ENCODE assay signal across 8 mouse cellular contexts in the genomic region with DNA sequence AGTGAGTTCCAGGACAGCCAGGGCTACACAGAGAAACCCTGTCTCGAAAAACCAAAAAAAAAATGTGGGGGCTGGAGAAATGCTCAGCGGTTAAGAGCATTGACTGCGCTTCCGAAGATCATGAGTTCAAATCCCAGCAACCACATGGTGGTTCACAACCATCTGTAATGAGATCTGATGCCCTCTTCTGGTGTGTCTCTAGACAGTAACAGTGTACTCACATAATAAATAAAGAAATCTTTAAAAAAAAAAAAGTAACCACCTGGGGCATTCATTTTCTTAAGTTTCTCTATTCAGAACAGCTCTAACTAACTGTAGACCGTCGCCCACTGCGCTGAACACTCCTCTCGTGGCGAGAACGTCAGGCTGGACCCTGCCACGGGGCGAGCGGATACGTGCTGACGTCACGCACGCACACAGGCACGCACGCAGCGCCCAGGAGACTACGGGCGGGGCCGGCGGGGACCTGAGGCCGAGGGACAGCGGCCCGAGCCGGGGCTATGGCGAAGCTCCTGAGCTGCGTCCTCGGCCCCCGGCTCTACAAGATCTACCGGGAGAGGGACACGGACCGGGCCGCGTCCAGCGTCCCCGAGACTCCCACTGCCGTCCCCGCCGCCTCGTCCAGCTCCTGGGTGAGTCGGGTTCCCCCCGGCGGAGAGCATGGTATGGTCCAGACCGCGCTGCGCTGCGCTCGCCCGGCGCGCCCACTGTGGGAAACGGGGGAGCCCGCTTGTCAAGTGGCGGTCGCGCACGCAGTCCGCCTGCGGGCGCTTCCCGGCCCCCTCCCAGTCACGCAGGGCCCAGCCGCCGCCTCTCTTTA. TPM values are rescaled to one million over a fixed set of nuclear protein-coding genes. Genes with fewer than 3 reads are reported as not detected.
DNase-seq lines count a peak whose midpoint lies in the region; ATAC-seq and TF ChIP-seq lines count a peak whose summit lies in the region.

Gene Abhd16a, plus strand, starts transcription at position 439 of the 820 bp plus-strand sequence.

- peak within 1 kb of the TSS; percentile 89 for H3K9ac ChIP-seq in heart, embryonic 12.5 days
- peak within 1 kb of the TSS; percentile 93 for H3K9ac ChIP-seq in kidney, postnatal 0 days (ENCODE audit: low read depth, low read length)
- peak within 1 kb of the TSS; percentile 94 for H3K9ac ChIP-seq in liver, embryonic 11.5 days (ENCODE audit: low read depth, low read length)
- peak within 1 kb of the TSS; percentile 77 for H3K9ac ChIP-seq in stomach, embryonic 14.5 days (replicated peaks; ENCODE audit: low read depth, low read length)

- peak; percentile 90 for TF ChIP-seq POLR2A in brain, embryonic 14.5 days (IDR thresholded peaks at IDR 0.05; ENCODE audit: borderline replicate concordance, extremely low read depth, insufficient read depth, insufficient read length, poor library complexity, severe bottlenecking)

- DNase-seq in brain, embryonic 14.5 days (ENCODE audit: low read depth) = peak; percentile 97
- DNase-seq in kidney, postnatal 0 days (ENCODE audit: low spot score) = peak; percentile 96
- peak; percentile 93 for DNase-seq in liver, embryonic 11.5 days (ENCODE audit: low spot score)
- DNase-seq in naive thymus-derived CD4-positive, alpha-beta T cell, adult 2 months (ENCODE audit: low read depth) = peak; percentile 97

- peaks cover 17% of the 10 kb centered on the region for H3K79me2 ChIP-seq in C2C12 (ENCODE audit: control insufficient read depth, insufficient read depth)

- H3ac ChIP-seq in C2C12 (ENCODE audit: control insufficient read depth, insufficient read length, low read depth) = peak within 1 kb of the TSS; percentile 99

- no peak for TF ChIP-seq CTCF in C2C12 (IDR thresholded peaks at IDR 0.05; ENCODE audit: control insufficient read depth, insufficient read depth, insufficient read length)
- no peak for TF ChIP-seq CTCF in brain, embryonic 14.5 days (IDR thresholded peaks at IDR 0.05; ENCODE audit: borderline replicate concordance, extremely low read depth, insufficient read depth, insufficient read length)
- TF ChIP-seq CTCF in kidney, postnatal 0 days (IDR thresholded peaks at IDR 0.05; ENCODE audit: low read depth) = 0 out of 2 replicates have a peak, but pooled peaks have one; percentile 32

- peak within 1 kb of the TSS; percentile 57 for H3K4me3 ChIP-seq in C2C12 (ENCODE audit: insufficient read depth, poor library complexity, severe bottlenecking)
- H3K4me3 ChIP-seq in erythroblast, embryonic 14.5 days (replicated peaks) = peak within 1 kb of the TSS; percentile 89
- peak within 1 kb of the TSS; percentile 71 for H3K4me3 ChIP-seq in heart, embryonic 12.5 days
- H3K4me3 ChIP-seq in kidney, postnatal 0 days (replicated peaks; ENCODE audit: low read depth, low read length) = peak within 1 kb of the TSS; percentile 62
- peak within 1 kb of the TSS; percentile 72 for H3K4me3 ChIP-seq in liver, embryonic 11.5 days (ENCODE audit: low read depth, low read length)
- H3K4me3 ChIP-seq in stomach, embryonic 14.5 days (ENCODE audit: low read depth, low read length) = peak within 1 kb of the TSS; percentile 54

- H3K27me3 ChIP-seq in C2C12 (ENCODE audit: control insufficient read depth, insufficient read depth, insufficient read length) = no peaks in the 10 kb centered on the region
- H3K27me3 ChIP-seq in erythroblast, embryonic 14.5 days (ENCODE audit: control insufficient read depth) = no peaks in the 10 kb centered on the region
- no peaks in the 10 kb centered on the region for H3K27me3 ChIP-seq in heart, embryonic 12.5 days (replicated peaks)
- no peaks in the 10 kb centered on the region for H3K27me3 ChIP-seq in kidney, postnatal 0 days (ENCODE audit: insufficient read depth, low read length)
- no peaks in the 10 kb centered on the region for H3K27me3 ChIP-seq in liver, embryonic 11.5 days (replicated peaks; ENCODE audit: control insufficient read depth, insufficient read depth, low read length)
- no peaks in the 10 kb centered on the region for H3K27me3 ChIP-seq in stomach, embryonic 14.5 days (ENCODE audit: control insufficient read depth, insufficient read depth, low read length)

- H3K79me3 ChIP-seq in C2C12 (ENCODE audit: low read depth) = peaks cover 3% of the 10 kb centered on the region

- H3K9me3 ChIP-seq in erythroblast, embryonic 14.5 days (ENCODE audit: control insufficient read depth, low read length) = no peaks in the 10 kb centered on the region
- no peaks in the 10 kb centered on the region for H3K9me3 ChIP-seq in heart, embryonic 12.5 days (replicated peaks)
- H3K9me3 ChIP-seq in kidney, postnatal 0 days (replicated peaks; ENCODE audit: low read length) = no peaks in the 10 kb centered on the region
- H3K9me3 ChIP-seq in liver, embryonic 11.5 days (ENCODE audit: control insufficient read depth, low read length) = no peaks in the 10 kb centered on the region
- H3K9me3 ChIP-seq in stomach, embryonic 14.5 days (ENCODE audit: control insufficient read depth, low read depth, low read length) = no peaks in the 10 kb centered on the region

- peak; percentile 97 for ATAC-seq in heart, embryonic 12.5 days (ENCODE audit: insufficient number of reproducible peaks, low FRiP score)
- ATAC-seq in kidney, postnatal 0 days (replicated peaks; ENCODE audit: low FRiP score, low read depth) = peak; percentile 94
- ATAC-seq in liver, embryonic 11.5 days (replicated peaks; ENCODE audit: low FRiP score) = peak; percentile 96
- ATAC-seq in stomach, embryonic 14.5 days (ENCODE audit: insufficient number of reproducible peaks, insufficient read depth, low FRiP score, low read depth) = peak; percentile 96

- 3% methylated on average over 65 of the region's 67 CpGs for WGBS in heart, embryonic 12.5 days
- WGBS in kidney, postnatal 0 days = 4% methylated on average over 49 of the region's 67 CpGs
- WGBS in liver, embryonic 11.5 days = 2% methylated on average over 67 of the region's 67 CpGs
- WGBS in stomach, embryonic 14.5 days = 3% methylated on average over 67 of the region's 67 CpGs

- peaks cover 44% of the 10 kb centered on the region for H3K4me1 ChIP-seq in erythroblast, embryonic 14.5 days (ENCODE audit: control insufficient read depth)
- H3K4me1 ChIP-seq in heart, embryonic 12.5 days (replicated peaks) = peaks cover 19% of the 10 kb centered on the region
- H3K4me1 ChIP-seq in kidney, postnatal 0 days (replicated peaks; ENCODE audit: insufficient read depth, low read length) = peaks cover 7% of the 10 kb centered on the region; the same call in 1 of the 2 replicates
- H3K4me1 ChIP-seq in liver, embryonic 11.5 days (replicated peaks; ENCODE audit: control insufficient read depth, insufficient read depth, low read length) = peaks cover 13% of the 10 kb centered on the region
- peaks cover 10% of the 10 kb centered on the region for H3K4me1 ChIP-seq in stomach, embryonic 14.5 days (ENCODE audit: control insufficient read depth, insufficient read depth, low read length)

- peak within 1 kb of the TSS; percentile 94 for H3K27ac ChIP-seq in heart, embryonic 12.5 days (ENCODE audit: poor library complexity, severe bottlenecking)
- H3K27ac ChIP-seq in kidney, postnatal 0 days = peak within 1 kb of the TSS; percentile 97
- H3K27ac ChIP-seq in liver, embryonic 11.5 days (ENCODE audit: low read depth, low read length) = peak within 1 kb of the TSS; percentile 95
- H3K27ac ChIP-seq in stomach, embryonic 14.5 days (ENCODE audit: low read length) = peak within 1 kb of the TSS; percentile 92

- H3K4me2 ChIP-seq in heart, embryonic 12.5 days = peak within 1 kb of the TSS; percentile 72
- peak within 1 kb of the TSS; percentile 62 for H3K4me2 ChIP-seq in kidney, postnatal 0 days (ENCODE audit: low read length)
- H3K4me2 ChIP-seq in liver, embryonic 11.5 days = peak within 1 kb of the TSS; percentile 73
- H3K4me2 ChIP-seq in stomach, embryonic 14.5 days (replicated peaks; ENCODE audit: low read depth, low read length) = peak within 1 kb of the TSS; percentile 52

- H3K36me3 ChIP-seq in C2C12 (ENCODE audit: control insufficient read depth, insufficient read depth) = peaks cover 7% of the 10 kb centered on the region
- H3K36me3 ChIP-seq in erythroblast, embryonic 14.5 days (ENCODE audit: control insufficient read depth) = peaks cover 39% of the 10 kb centered on the region
- H3K36me3 ChIP-seq in heart, embryonic 12.5 days = peaks cover 35% of the 10 kb centered on the region
- peaks cover 13% of the 10 kb centered on the region; the same call in 1 of the 2 replicates for H3K36me3 ChIP-seq in kidney, postnatal 0 days (ENCODE audit: insufficient read depth, low read length)
- peaks cover 15% of the 10 kb centered on the region for H3K36me3 ChIP-seq in liver, embryonic 11.5 days (ENCODE audit: control insufficient read depth, insufficient read depth, low read length)
- peaks cover 21% of the 10 kb centered on the region for H3K36me3 ChIP-seq in stomach, embryonic 14.5 days (ENCODE audit: control insufficient read depth, insufficient read depth, low read length)

TF ChIP-seq in C2C12, 6 proteins besides CTCF, POLR2A, EP300 and RAD21:
- TF ChIP-seq MYOG (IDR thresholded peaks at IDR 0.05; ENCODE audit: control insufficient read depth, extremely low read depth, insufficient read length) (no peak), CEBPB (IDR thresholded peaks at IDR 0.05; ENCODE audit: low read depth) (no peak), FOSL1 (IDR thresholded peaks at IDR 0.05; ENCODE audit: insufficient read depth, low read length, poor library complexity, severe bottlenecking) (no peak), MAX (IDR thresholded peaks at IDR 0.05) (peak; percentile 87)

RNA-seq across cellular contexts. Expression of gene Abhd16a, which starts in this region (rescaled TPM):
- 54.0 TPM for polyA plus RNA-seq in C2C12 (2012; fragmentation: generic; extraction: Trizol)
- 91.0 and 135 TPM in 2 replicates for polyA plus RNA-seq in brain, embryonic 14.5 days (2012; rRNA removed)
- 10.1 and 10.3 TPM in 2 replicates for polyA plus RNA-seq in erythroblast, embryonic 14.5 days (2012)
- 58.9 and 65.1 TPM in 2 replicates for polyA plus RNA-seq in heart, embryonic 12.5 days (2016; fragmentation: Nextera tagmentation; extraction: Ambion mirVana)
- polyA plus RNA-seq in kidney, postnatal 0 days (2015; fragmentation: Nextera tagmentation; extraction: Ambion mirVana) = 109 and 113 TPM in 2 replicates
- 71.6 and 79.8 TPM in 2 replicates for polyA plus RNA-seq in liver, embryonic 11.5 days (2014; fragmentation: Nextera tagmentation; extraction: Ambion mirVana)
- polyA plus RNA-seq in stomach, embryonic 14.5 days (2014; fragmentation: Nextera tagmentation; extraction: Ambion mirVana) = 77.1 and 81.4 TPM in 2 replicates

Comparison
In these comparisons a context has a peak if more than half of its experiments do, and no peak if none do; other contexts are left out.
1. Peak in every context shown above with its lines: DNase-seq, ATAC-seq, H3K4me3 ChIP-seq and H3K27ac ChIP-seq.